Comparison of ENCODE assay signal across 8 mouse cellular contexts in the genomic region with DNA sequence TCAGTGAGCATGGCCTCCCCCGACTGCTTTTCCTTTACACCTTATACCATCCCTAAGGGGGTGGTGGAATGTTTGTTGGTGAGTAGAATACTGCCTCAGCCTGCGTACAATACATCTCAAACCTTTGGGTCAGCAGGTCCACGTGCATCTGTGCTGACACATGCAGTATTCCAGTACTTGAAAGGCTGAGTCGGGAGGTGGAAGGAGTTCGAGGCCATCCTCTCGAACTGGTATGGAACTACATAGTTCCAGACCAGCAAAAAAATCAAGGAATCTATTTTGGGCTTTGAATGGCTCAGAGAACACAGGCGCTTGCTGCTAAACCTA. TPM values are rescaled to one million over a fixed set of nuclear protein-coding genes. Genes with fewer than 3 reads are reported as not detected.
DNase-seq lines count a peak whose midpoint lies in the region; ATAC-seq and TF ChIP-seq lines count a peak whose summit lies in the region.

No protein-coding gene starts in this region.

- H3K4me3 ChIP-seq in heart, embryonic 15.5 days: peak overlapping the region; percentile 84
- peak overlapping the region; percentile 58 for H3K4me3 ChIP-seq in hindbrain, embryonic 14.5 days (replicated peaks; ENCODE audit: low read length)
- peak overlapping the region; percentile 56 for H3K4me3 ChIP-seq in midbrain, embryonic 13.5 days (replicated peaks)

- no peak for DNase-seq in heart, postnatal 10 days
- DNase-seq in Patski (ENCODE audit: low read depth, low spot score): no peak
- DNase-seq in hindbrain, embryonic 14.5 days (ENCODE audit: low spot score): no peak
- DNase-seq in retina, postnatal 1 day: no peak
- DNase-seq in spleen, adult 12 weeks (ENCODE audit: low spot score): no peak
- no peak for DNase-seq in urinary bladder, postnatal 4 days (ENCODE audit: low spot score in 2 of 2)

- peaks cover 14% of the 10 kb centered on the region for H3K4me1 ChIP-seq in heart, embryonic 15.5 days (replicated peaks)
- peaks cover 14% of the 10 kb centered on the region for H3K4me1 ChIP-seq in hindbrain, embryonic 14.5 days (replicated peaks; ENCODE audit: control insufficient read depth, insufficient read depth, low read length)
- H3K4me1 ChIP-seq in midbrain, embryonic 13.5 days (replicated peaks): peaks cover 16% of the 10 kb centered on the region

- peak overlapping the region; percentile 96 for H3K27ac ChIP-seq in heart, embryonic 15.5 days
- H3K27ac ChIP-seq in hindbrain, embryonic 14.5 days: peak overlapping the region; percentile 88
- H3K27ac ChIP-seq in midbrain, embryonic 13.5 days: peak overlapping the region; percentile 84

- peak; percentile 9; the same call in 1 of the 2 replicates for ATAC-seq in heart, embryonic 15.5 days (replicated peaks; ENCODE audit: insufficient number of reproducible peaks, insufficient read depth, low FRiP score, low read depth)
- peak; percentile 6 for ATAC-seq in Patski
- peak; percentile 29; the same call in 1 of the 2 replicates for ATAC-seq in hindbrain, embryonic 14.5 days (ENCODE audit: low FRiP score)
- no peak for ATAC-seq in midbrain, embryonic 13.5 days

- no peak for TF ChIP-seq CTCF in Patski (IDR thresholded peaks at IDR 0.05)

- POLR2A ChIA-PET in Patski (lab: Charles Lee): no interaction called here

- in situ Hi-C loops in Patski (cut with MboI; ENCODE audit: low pct_unique_long_range_greater_than_20kb): no loop called here

- intact Hi-C loops in heart, postnatal 10 days (cut with DNase I): loop anchor here (2.0 kb wide), 1 partner anchor 34 kb away; no protein-coding TSS in a partner anchor

- no peaks in the 10 kb centered on the region for H3K9me3 ChIP-seq in heart, embryonic 15.5 days (replicated peaks)
- H3K9me3 ChIP-seq in hindbrain, embryonic 14.5 days (ENCODE audit: control insufficient read depth, low read length): no peaks in the 10 kb centered on the region
- no peaks in the 10 kb centered on the region for H3K9me3 ChIP-seq in midbrain, embryonic 13.5 days

- peaks cover 30% of the 10 kb centered on the region for H3K36me3 ChIP-seq in heart, embryonic 15.5 days
- peaks cover 32% of the 10 kb centered on the region for H3K36me3 ChIP-seq in hindbrain, embryonic 14.5 days (replicated peaks; ENCODE audit: control insufficient read depth, insufficient read depth)
- H3K36me3 ChIP-seq in midbrain, embryonic 13.5 days: peaks cover 32% of the 10 kb centered on the region

- peak overlapping the region; percentile 71 for H3K4me2 ChIP-seq in heart, embryonic 15.5 days
- H3K4me2 ChIP-seq in hindbrain, embryonic 14.5 days (replicated peaks): peak overlapping the region; percentile 49
- H3K4me2 ChIP-seq in midbrain, embryonic 13.5 days (replicated peaks): peak overlapping the region; percentile 70

- CTCF ChIA-PET in Patski (lab: Charles Lee): interaction anchor here (1.1 kb wide), 2 partner anchors 16 to 25 kb away, joined by 3 read pairs; no protein-coding TSS in a partner anchor

- H3K27me3 ChIP-seq in heart, embryonic 15.5 days: no peaks in the 10 kb centered on the region
- no peaks in the 10 kb centered on the region for H3K27me3 ChIP-seq in Patski
- no peaks in the 10 kb centered on the region for H3K27me3 ChIP-seq in hindbrain, embryonic 14.5 days (ENCODE audit: control insufficient read depth, insufficient read depth, low read length)
- H3K27me3 ChIP-seq in midbrain, embryonic 13.5 days: no peaks in the 10 kb centered on the region

- 5% methylated on average over 7 of the region's 7 CpGs for WGBS in heart, embryonic 15.5 days
- WGBS in hindbrain, embryonic 14.5 days: 6% methylated on average over 7 of the region's 7 CpGs
- WGBS in midbrain, embryonic 13.5 days: 3% methylated on average over 7 of the region's 7 CpGs

- peak overlapping the region; percentile 23; the same call in 1 of the 2 replicates for H3K9ac ChIP-seq in heart, embryonic 15.5 days
- peak overlapping the region; percentile 71 for H3K9ac ChIP-seq in hindbrain, embryonic 14.5 days
- peak overlapping the region; percentile 67 for H3K9ac ChIP-seq in midbrain, embryonic 13.5 days (replicated peaks)

RNA-seq across cellular contexts. Expression of gene Tmed1, which starts 0.6 kb away (rescaled TPM):
- 78.8 and 92.6 TPM in 2 replicates for polyA plus RNA-seq in heart, embryonic 15.5 days (2015; fragmentation: Nextera tagmentation; extraction: Ambion mirVana)
- 10 to 100 TPM; 44.8 to 46.7 TPM for total RNA-seq in heart, postnatal 10 days (2021)
- polyA plus RNA-seq in Patski (2021): 63.0 TPM
- 46.3 and 51.1 TPM in 2 replicates for polyA plus RNA-seq in hindbrain, embryonic 14.5 days (2014; fragmentation: Nextera tagmentation; extraction: Ambion mirVana)
- polyA plus RNA-seq in midbrain, embryonic 13.5 days (2015; fragmentation: Nextera tagmentation; extraction: Ambion mirVana): 57.2 and 60.3 TPM in 2 replicates

RNA-seq across cellular contexts. Expression of gene AB124611, which starts 15.3 kb away (rescaled TPM):
- polyA plus RNA-seq in heart, embryonic 15.5 days (2015; fragmentation: Nextera tagmentation; extraction: Ambion mirVana): 2.3 and 4.1 TPM in 2 replicates
- total RNA-seq in heart, postnatal 10 days (2021): 1 to 10 TPM; 1.1 to 1.5 TPM
- polyA plus RNA-seq in Patski (2021): not detected
- polyA plus RNA-seq in hindbrain, embryonic 14.5 days (2014; fragmentation: Nextera tagmentation; extraction: Ambion mirVana): 0.99 and 2.0 TPM in 2 replicates
- 5.1 and 6.3 TPM in 2 replicates for polyA plus RNA-seq in midbrain, embryonic 13.5 days (2015; fragmentation: Nextera tagmentation; extraction: Ambion mirVana)

RNA-seq across cellular contexts. Expression of gene Carm1, which starts 36.0 kb away (rescaled TPM):
- polyA plus RNA-seq in heart, embryonic 15.5 days (2015; fragmentation: Nextera tagmentation; extraction: Ambion mirVana): 26.2 and 41.0 TPM in 2 replicates
- 10 to 100 TPM; 65.9 to 66.1 TPM for total RNA-seq in heart, postnatal 10 days (2021)
- polyA plus RNA-seq in Patski (2021): 61.7 TPM
- polyA plus RNA-seq in hindbrain, embryonic 14.5 days (2014; fragmentation: Nextera tagmentation; extraction: Ambion mirVana): 37.0 and 41.3 TPM in 2 replicates
- polyA plus RNA-seq in midbrain, embryonic 13.5 days (2015; fragmentation: Nextera tagmentation; extraction: Ambion mirVana): 32.1 and 39.6 TPM in 2 replicates
